Mouse (Mus musculus): ENCODE data around the gene Sertad4. TPM values are rescaled to one million over a fixed set of nuclear protein-coding genes. Genes with fewer than 3 reads are reported as not detected.

The Sertad4 gene
- polyA plus RNA-seq, 1 experiment from 2014 or later = 3.4 TPM

- H3K27me3 ChIP-seq (replicated peaks; ENCODE audit: control insufficient read depth, insufficient read depth, low read length) = no peaks in the 10 kb centered on the region
- H3K27ac ChIP-seq (ENCODE audit: low read depth, low read length) = no peak overlapping the region
- H3K9me3 ChIP-seq (ENCODE audit: control insufficient read depth) = no peaks in the 10 kb centered on the region
- WGBS = 72% methylated on average over 3 of the region's 3 CpGs
- no peak overlapping the region for H3K9ac ChIP-seq (ENCODE audit: low read depth, low read length)
- no peaks in the 10 kb centered on the region for H3K36me3 ChIP-seq (ENCODE audit: control insufficient read depth, insufficient read depth)
- no peaks in the 10 kb centered on the region for H3K4me1 ChIP-seq (replicated peaks; ENCODE audit: control insufficient read depth, insufficient read depth, low read length)
- TF ChIP-seq CTCF (IDR thresholded peaks at IDR 0.05; ENCODE audit: low read depth) = no peak
- no peak for ATAC-seq
- no peak overlapping the region for H3K4me2 ChIP-seq (replicated peaks; ENCODE audit: low read depth)
- H3K4me3 ChIP-seq (ENCODE audit: low read depth, low read length) = no peak overlapping the region
These were observed 35.2 kb upstream of the Sertad4 start for GRCm38 (mm10) chr1:192890716-192891115.

DNA sequence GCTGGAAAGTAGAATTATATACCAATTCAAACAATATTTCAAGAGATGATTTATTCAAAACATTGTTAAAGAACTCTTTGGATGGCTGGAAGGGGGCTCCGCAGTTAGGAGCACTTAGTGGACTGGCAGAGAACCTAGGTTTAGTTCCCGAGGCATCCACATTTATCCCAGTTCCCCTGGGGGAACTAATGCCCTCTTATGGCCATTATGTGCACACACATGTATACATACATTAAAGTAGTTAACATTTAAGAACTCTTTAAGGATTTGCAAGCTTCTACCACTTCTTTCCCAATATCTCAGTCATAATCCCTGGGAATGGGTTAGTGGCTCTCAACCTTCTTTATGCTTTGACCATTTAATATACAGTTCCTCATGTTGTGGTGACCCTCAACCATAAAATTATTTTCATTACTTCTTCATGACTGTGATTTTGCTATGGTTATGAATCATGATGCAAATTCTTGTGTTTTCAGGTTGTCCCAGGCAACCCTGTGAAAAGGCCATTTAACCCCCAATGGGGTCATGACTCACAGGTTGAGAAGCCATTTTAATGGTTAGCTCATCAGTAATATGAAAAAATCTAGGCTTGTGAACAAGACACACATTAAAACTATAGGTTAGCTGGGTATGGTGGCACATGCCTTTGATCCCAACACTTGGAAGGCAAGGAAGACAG lies 27.2 kb upstream of the Sertad4 start:
- no peak for ATAC-seq
- H3K36me3 ChIP-seq (ENCODE audit: control insufficient read depth, insufficient read depth) = no peaks in the 10 kb centered on the region
- H3K4me1 ChIP-seq (replicated peaks; ENCODE audit: control insufficient read depth, insufficient read depth, low read length) = no peaks in the 10 kb centered on the region
- peak; percentile 63 for TF ChIP-seq CTCF (IDR thresholded peaks at IDR 0.05; ENCODE audit: low read depth)
- H3K4me2 ChIP-seq (replicated peaks; ENCODE audit: low read depth) = no peak overlapping the region
- no peak overlapping the region for H3K4me3 ChIP-seq (ENCODE audit: low read depth, low read length)
- H3K9me3 ChIP-seq (ENCODE audit: control insufficient read depth) = no peaks in the 10 kb centered on the region
- no peaks in the 10 kb centered on the region for H3K27me3 ChIP-seq (replicated peaks; ENCODE audit: control insufficient read depth, insufficient read depth, low read length)
- no peak overlapping the region for H3K27ac ChIP-seq (ENCODE audit: low read depth, low read length)
- no peak overlapping the region for H3K9ac ChIP-seq (ENCODE audit: low read depth, low read length)
- WGBS = 64% methylated on average over 2 of the region's 2 CpGs

- no peaks in the 10 kb centered on the region for H3K9me3 ChIP-seq (ENCODE audit: control insufficient read depth)
- 77% methylated on average over 4 of the region's 4 CpGs for WGBS
- no peak for ATAC-seq
- H3K9ac ChIP-seq (ENCODE audit: low read depth, low read length) = no peak overlapping the region
- no peak overlapping the region for H3K4me3 ChIP-seq (ENCODE audit: low read depth, low read length)
- H3K4me1 ChIP-seq (replicated peaks; ENCODE audit: control insufficient read depth, insufficient read depth, low read length) = no peaks in the 10 kb centered on the region
- no peaks in the 10 kb centered on the region for H3K36me3 ChIP-seq (ENCODE audit: control insufficient read depth, insufficient read depth)
- H3K4me2 ChIP-seq (replicated peaks; ENCODE audit: low read depth) = no peak overlapping the region
- no peaks in the 10 kb centered on the region for H3K27me3 ChIP-seq (replicated peaks; ENCODE audit: control insufficient read depth, insufficient read depth, low read length)
- no peak overlapping the region for H3K27ac ChIP-seq (ENCODE audit: low read depth, low read length)
- peak; percentile 55 for TF ChIP-seq CTCF (IDR thresholded peaks at IDR 0.05; ENCODE audit: low read depth)
These were observed 24.6 kb upstream of the Sertad4 start for GRCm38 (mm10) chr1:192880130-192880529.

DNA sequence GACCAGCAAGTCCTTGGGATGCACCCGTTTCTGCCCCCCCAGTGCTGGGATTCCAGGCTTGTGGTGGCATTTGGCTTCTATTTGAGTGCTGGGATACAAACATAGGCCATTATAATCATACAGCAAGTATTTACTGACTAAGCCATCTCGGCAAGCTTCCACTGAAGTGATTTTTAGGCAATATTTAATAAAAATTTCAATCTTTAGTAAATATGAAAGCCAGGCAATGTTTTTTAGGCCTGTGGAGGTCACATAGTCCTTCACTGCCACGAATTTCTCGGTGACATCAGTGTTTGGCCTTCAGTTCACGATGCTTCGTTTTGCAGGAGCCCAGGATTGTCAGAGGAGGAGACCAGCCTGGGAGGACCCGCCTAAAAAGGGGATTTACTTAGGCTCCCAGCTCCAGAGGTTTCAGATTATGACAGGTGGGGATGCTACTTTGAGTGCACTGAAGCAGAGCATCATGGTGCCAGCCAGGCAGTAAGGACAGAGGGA lies 23.6 kb upstream of the Sertad4 start:
- no peak overlapping the region for H3K9ac ChIP-seq (ENCODE audit: low read depth, low read length)
- no peak overlapping the region for H3K27ac ChIP-seq (ENCODE audit: low read depth, low read length)
- TF ChIP-seq CTCF (IDR thresholded peaks at IDR 0.05; ENCODE audit: low read depth) = no peak
- H3K27me3 ChIP-seq (replicated peaks; ENCODE audit: control insufficient read depth, insufficient read depth, low read length) = no peaks in the 10 kb centered on the region
- no peak for ATAC-seq
- no peaks in the 10 kb centered on the region for H3K4me1 ChIP-seq (replicated peaks; ENCODE audit: control insufficient read depth, insufficient read depth, low read length)
- 85% methylated on average over 7 of the region's 7 CpGs for WGBS
- no peaks in the 10 kb centered on the region for H3K36me3 ChIP-seq (ENCODE audit: control insufficient read depth, insufficient read depth)
- H3K4me3 ChIP-seq (ENCODE audit: low read depth, low read length) = no peak overlapping the region
- no peak overlapping the region for H3K4me2 ChIP-seq (replicated peaks; ENCODE audit: low read depth)
- no peaks in the 10 kb centered on the region for H3K9me3 ChIP-seq (ENCODE audit: control insufficient read depth)

DNA sequence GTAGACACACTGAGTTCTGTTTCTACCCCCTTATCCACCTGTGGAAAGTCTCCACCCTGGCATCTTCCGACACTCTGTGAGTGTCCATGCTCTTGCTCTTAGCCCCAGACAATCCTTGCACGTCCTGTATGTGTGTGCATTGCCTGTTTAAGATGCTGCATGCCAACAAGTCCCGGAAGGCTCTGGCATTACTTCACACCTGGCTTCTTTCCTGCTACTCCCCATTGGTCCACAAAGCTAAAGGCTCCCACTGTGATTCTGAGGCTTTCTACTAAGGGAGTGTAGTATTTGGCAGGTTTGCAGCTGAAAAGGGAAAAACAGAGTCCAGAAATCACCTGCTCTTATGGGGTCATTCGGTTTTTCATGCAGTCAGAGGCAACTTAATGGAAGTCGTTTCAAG lies 17.3 kb upstream of the Sertad4 start:
- Histone ChIP-seq H3K4me2 (replicated peaks; ENCODE audit: low read depth) (no peak overlapping the region), H3K4me1 (replicated peaks; ENCODE audit: control insufficient read depth, insufficient read depth, low read length) (no peaks in the 10 kb centered on the region), H3K27ac (ENCODE audit: low read depth, low read length) (no peak overlapping the region), H3K36me3 (ENCODE audit: control insufficient read depth, insufficient read depth) (no peaks in the 10 kb centered on the region), H3K27me3 (replicated peaks; ENCODE audit: control insufficient read depth, insufficient read depth, low read length) (no peaks in the 10 kb centered on the region), H3K4me3 (ENCODE audit: low read depth, low read length) (no peak overlapping the region), H3K9me3 (ENCODE audit: control insufficient read depth) (no peaks in the 10 kb centered on the region), H3K9ac (ENCODE audit: low read depth, low read length) (no peak overlapping the region)
- WGBS = 68% methylated on average over 5 of the region's 5 CpGs
- TF ChIP-seq CTCF (IDR thresholded peaks at IDR 0.05; ENCODE audit: low read depth) = no peak
- ATAC-seq = no peak

GRCm38 (mm10) chr1:192869761-192870160 lies 14.2 kb upstream of the Sertad4 start:
- no peak overlapping the region for H3K27ac ChIP-seq (ENCODE audit: low read depth, low read length)
- WGBS = 76% methylated on average over 1 of the region's 1 CpGs
- H3K36me3 ChIP-seq (ENCODE audit: control insufficient read depth, insufficient read depth) = no peaks in the 10 kb centered on the region
- TF ChIP-seq CTCF (IDR thresholded peaks at IDR 0.05; ENCODE audit: low read depth) = peak; percentile 42
- H3K4me1 ChIP-seq (replicated peaks; ENCODE audit: control insufficient read depth, insufficient read depth, low read length) = no peaks in the 10 kb centered on the region
- ATAC-seq = no peak
- no peak overlapping the region for H3K4me3 ChIP-seq (ENCODE audit: low read depth, low read length)
- no peak overlapping the region for H3K9ac ChIP-seq (ENCODE audit: low read depth, low read length)
- H3K4me2 ChIP-seq (replicated peaks; ENCODE audit: low read depth) = no peak overlapping the region
- H3K9me3 ChIP-seq (ENCODE audit: control insufficient read depth) = no peaks in the 10 kb centered on the region
- H3K27me3 ChIP-seq (replicated peaks; ENCODE audit: control insufficient read depth, insufficient read depth, low read length) = no peaks in the 10 kb centered on the region

All from intestine, postnatal 0 days (tissue).